Mouse (Mus musculus): Measurements from ENCODE around the gene Bcat1. TPM values are rescaled to one million over a fixed set of nuclear protein-coding genes. Genes with fewer than 3 reads are reported as not detected.

Gene Bcat1
- total RNA-seq, 2 experiments from 2014 or later, result 84.3 to 85.4 TPM

- Histone ChIP-seq H3K4me3 (peak overlapping the region; percentile 63), H3K27ac (peak overlapping the region; percentile 83)
- intact Hi-C loops (cut with DNase I), result no loop called here
- TF ChIP-seq CTCF (IDR thresholded peaks at IDR 0.05), result no peak
- peak; percentile 36 for DNase-seq (ENCODE audit: extremely low spot score in 1 of 2, low spot score in 2 of 2)
Measured at GRCm38 (mm10) chr6:145047445-145047857, 28.5 kb downstream of the Bcat1 start.

DNA sequence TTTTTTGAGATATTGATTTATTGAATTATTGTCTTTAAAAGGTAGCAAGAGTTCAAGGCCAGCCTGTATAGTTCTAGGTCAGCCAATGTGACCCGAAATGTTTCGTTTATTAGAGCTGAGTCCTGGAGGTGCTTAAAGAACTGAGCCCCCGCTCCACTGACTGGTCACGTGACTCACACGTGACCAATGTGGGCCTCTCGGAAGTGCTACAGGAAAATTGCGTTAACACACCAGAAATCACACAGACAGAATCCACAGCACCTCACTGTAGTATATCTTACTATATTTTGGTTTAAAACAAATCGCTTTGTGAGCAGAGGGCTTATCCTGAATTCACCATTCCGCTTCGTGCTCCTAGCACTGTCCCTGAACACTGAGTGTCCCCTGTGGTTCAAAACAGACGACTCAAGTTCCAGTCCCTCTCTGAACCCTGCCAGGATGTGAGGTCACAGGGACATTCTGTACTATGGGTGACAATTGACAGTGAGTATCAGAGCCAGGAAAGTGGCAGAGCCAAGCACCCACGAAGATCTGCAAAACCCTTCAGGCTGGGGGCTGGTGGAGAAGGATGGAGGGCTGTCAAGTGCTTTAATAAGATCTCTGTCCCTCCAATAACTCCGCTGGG lies 29.6 kb downstream of the Bcat1 start:
- DNase-seq (ENCODE audit: extremely low spot score in 1 of 2, low spot score in 2 of 2), result no peak
- Histone ChIP-seq H3K27ac (peak overlapping the region; percentile 42; the same call in 1 of the 2 replicates), H3K4me3 (peak overlapping the region; percentile 63)
- intact Hi-C loops (cut with DNase I), result no loop called here
- TF ChIP-seq CTCF (IDR thresholded peaks at IDR 0.05), result no peak

DNA sequence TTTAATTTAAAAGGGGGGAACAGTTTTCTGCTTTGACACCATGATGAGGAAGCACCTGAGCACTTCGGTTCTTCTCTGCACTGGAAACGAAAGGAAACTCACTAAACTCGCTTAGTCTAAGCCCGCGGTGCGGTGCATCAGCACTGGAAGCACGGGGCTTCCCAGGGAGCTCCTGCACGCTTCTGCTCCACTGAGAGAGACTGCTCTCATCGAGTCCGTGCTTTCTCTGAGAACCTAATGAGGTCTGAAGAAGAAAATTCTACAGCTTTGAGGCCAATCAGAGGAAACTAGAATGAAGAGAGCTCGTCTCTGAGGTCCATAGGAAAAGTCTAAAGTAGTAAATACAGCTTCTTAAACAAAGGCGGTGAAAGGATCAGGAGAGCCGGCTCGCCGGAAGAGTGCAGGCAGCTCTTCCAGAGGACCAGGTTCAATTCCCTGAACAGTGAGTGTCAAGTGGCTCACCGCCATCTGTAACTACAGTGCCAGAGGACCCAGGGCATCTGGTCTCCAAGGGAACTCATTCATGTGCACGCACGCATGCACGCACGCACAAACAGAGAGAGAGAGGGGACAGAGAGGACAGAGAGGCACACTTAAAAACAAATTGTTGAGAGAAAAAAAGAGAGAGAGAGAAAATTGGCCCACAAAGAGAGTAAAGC lies 30.9 kb downstream of the Bcat1 start:
- no peak overlapping the region for H3K4me3 ChIP-seq
- H3K27ac ChIP-seq, result no peak overlapping the region
- intact Hi-C loops (cut with DNase I), result no loop called here
- TF ChIP-seq CTCF (IDR thresholded peaks at IDR 0.05), result no peak
- no peak for DNase-seq (ENCODE audit: extremely low spot score in 1 of 2, low spot score in 2 of 2)

DNA sequence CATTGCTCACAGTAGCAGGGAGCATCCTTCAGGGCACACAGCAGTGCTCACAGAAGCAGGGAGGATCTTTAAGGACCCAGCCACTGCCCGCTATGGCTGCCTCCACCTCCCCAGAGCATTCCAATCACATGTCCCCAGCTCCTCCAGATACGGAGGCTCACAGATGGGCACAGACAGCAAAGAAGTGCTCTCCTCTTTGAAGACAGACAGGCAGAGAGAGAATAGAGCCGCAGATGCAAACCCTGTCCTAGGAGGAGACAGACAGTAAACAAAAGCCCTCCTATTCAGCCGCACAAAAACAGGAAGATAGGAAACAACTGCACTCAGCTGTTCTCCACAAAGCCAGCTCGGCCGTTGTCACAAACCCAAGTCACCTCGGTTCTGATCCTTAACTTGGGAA lies 35.3 kb downstream of the Bcat1 start:
- peak overlapping the region; percentile 8; the same call in 1 of the 2 replicates for H3K27ac ChIP-seq
- H3K4me3 ChIP-seq, result no peak overlapping the region
- TF ChIP-seq CTCF (IDR thresholded peaks at IDR 0.05), result no peak
- DNase-seq (ENCODE audit: extremely low spot score in 1 of 2, low spot score in 2 of 2), result no peak
- intact Hi-C loops (cut with DNase I), result no loop called here

DNA sequence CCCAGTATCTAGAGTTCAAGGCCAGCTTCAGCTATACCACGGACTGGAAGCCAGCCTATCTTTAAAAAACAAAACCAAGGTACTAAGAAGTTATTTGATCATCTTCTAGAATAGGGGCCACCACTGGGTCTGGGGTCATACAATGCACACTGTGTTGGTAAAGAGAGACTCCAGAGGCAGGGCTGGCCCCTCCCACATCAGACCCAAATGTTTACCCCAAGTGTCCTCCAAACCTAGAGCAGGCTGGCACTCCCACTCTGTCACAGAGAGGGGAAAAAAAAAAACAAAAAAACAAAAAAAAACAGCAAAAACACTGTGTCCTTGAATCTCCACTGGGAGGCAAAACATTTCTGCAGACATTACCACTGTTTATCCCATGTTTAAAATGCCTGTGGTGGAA lies 38.4 kb downstream of the Bcat1 start:
- H3K27ac ChIP-seq, result no peak overlapping the region
- no peak for DNase-seq (ENCODE audit: extremely low spot score in 1 of 2, low spot score in 2 of 2)
- no peak overlapping the region for H3K4me3 ChIP-seq
- no peak for TF ChIP-seq CTCF (IDR thresholded peaks at IDR 0.05)
- intact Hi-C loops (cut with DNase I), result no loop called here

GRCm38 (mm10) chr6:145035412-145035811 lies 40.6 kb downstream of the Bcat1 start:
- no peak for TF ChIP-seq CTCF (IDR thresholded peaks at IDR 0.05)
- intact Hi-C loops (cut with DNase I), result no loop called here
- Histone ChIP-seq H3K4me3 (no peak overlapping the region), H3K27ac (no peak overlapping the region)
- DNase-seq (ENCODE audit: extremely low spot score in 1 of 2, low spot score in 2 of 2), result no peak

- DNase-seq (ENCODE audit: extremely low spot score in 1 of 2, low spot score in 2 of 2), result no peak
- H3K27ac ChIP-seq, result peak overlapping the region; percentile 3; the same call in 1 of the 2 replicates
- no peak for TF ChIP-seq CTCF (IDR thresholded peaks at IDR 0.05)
- H3K4me3 ChIP-seq, result no peak overlapping the region
- intact Hi-C loops (cut with DNase I), result no loop called here
Measured at GRCm38 (mm10) chr6:145030587-145030986, 45.4 kb downstream of the Bcat1 start.

- no peak for DNase-seq (ENCODE audit: extremely low spot score in 1 of 2, low spot score in 2 of 2)
- intact Hi-C loops (cut with DNase I), result loop anchor here (5.0 kb wide), 1 partner anchor 163 kb away; no protein-coding TSS in a partner anchor
- no peak for TF ChIP-seq CTCF (IDR thresholded peaks at IDR 0.05)
- Histone ChIP-seq H3K4me3 (no peak overlapping the region), H3K27ac (no peak overlapping the region)
Measured at GRCm38 (mm10) chr6:145023990-145024389, 52.0 kb downstream of the Bcat1 start.

DNA sequence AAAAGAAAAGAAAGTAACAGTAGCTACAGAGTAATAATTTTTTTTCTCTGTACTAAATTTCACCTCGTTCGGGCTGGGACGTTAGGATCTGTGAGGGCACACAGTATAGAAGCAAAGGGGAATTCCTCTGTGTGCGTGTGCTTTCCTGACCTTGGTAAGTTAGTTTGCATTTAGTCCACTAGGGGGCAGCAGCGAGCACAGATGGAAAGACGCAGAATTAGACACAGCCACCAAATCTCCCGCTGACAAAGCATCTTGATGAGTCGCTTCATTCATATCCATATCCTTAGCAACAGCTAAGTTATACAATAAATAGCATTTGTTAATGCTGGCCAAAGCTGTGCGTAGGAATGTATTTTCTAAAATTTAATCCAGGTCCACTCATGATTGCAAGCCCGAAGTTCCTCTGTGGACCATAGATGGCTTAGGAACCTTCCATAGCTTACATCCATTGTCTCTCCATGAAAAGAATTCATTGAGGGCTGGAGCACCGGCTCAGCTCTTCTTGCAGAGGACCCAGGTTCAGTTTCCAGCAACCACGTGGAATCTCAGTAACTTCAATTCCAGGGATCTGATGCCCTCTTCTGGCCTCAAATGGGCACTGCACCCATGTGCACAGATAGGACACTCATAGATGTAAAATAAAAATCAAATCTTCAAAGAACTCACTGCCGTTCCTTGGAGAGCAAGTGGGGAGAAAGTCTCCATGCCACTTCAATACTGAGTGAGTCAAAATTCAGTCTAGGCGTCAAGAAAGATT lies 52.8 kb downstream of the Bcat1 start:
- H3K27ac ChIP-seq, result no peak overlapping the region
- TF ChIP-seq CTCF (IDR thresholded peaks at IDR 0.05), result peak; percentile 60
- H3K4me3 ChIP-seq, result no peak overlapping the region
- intact Hi-C loops (cut with DNase I), result loop anchor here (5.0 kb wide), 1 partner anchor 164 kb away; no protein-coding TSS in a partner anchor
- peak in 1 of 2 experiments; percentile 21 for DNase-seq (ENCODE audit: extremely low spot score in 1 of 2, low spot score in 2 of 2)

DNA sequence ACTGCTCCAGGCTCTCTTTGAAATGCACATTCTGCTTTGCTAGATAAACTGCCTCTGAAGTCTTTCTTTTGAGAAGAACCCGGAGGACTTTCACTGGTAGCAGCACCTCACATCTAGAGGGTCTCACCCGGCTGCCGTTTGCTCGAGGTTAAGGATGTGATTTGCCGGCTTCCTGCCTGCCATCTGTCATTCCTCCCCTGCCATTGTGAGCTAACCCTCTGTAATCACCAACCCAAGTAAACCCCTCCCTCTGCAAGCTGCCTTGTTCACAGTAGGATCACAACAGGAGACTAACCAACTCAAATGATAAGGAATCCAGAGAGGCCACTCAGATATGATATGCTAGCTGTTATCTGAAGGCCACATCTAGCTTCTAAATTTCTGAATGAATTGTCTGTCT lies 53.6 kb downstream of the Bcat1 start:
- Histone ChIP-seq H3K4me3 (no peak overlapping the region), H3K27ac (no peak overlapping the region)
- no peak for TF ChIP-seq CTCF (IDR thresholded peaks at IDR 0.05)
- intact Hi-C loops (cut with DNase I), result loop anchor here (5.0 kb wide), 1 partner anchor 165 kb away; no protein-coding TSS in a partner anchor
- no peak for DNase-seq (ENCODE audit: extremely low spot score in 1 of 2, low spot score in 2 of 2)

DNA sequence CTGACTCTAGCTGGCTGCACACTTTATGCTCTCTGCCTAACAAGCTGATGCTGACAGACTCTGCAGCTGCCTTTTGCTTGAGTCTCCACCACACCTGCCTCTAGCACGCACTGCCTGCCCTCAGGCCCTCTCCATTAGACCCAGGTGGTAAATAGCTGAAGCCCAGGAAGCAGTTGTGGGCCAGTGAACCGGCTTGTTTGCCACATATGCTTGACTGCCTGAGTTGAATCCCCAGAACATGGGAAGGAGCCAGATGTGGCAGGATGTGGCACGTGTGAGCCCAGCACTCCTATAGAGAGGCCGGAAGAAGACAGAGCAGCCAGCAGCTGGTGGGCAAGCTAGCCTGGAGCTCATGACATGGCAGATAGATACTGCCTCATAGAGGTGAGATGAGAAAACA lies 55.4 kb downstream of the Bcat1 start:
- intact Hi-C loops (cut with DNase I), result loop anchor here (5.0 kb wide), 1 partner anchor 167 kb away; no protein-coding TSS in a partner anchor
- no peak for DNase-seq (ENCODE audit: extremely low spot score in 1 of 2, low spot score in 2 of 2)
- no peak overlapping the region for H3K27ac ChIP-seq
- TF ChIP-seq CTCF (IDR thresholded peaks at IDR 0.05), result no peak
- H3K4me3 ChIP-seq, result no peak overlapping the region

DNA sequence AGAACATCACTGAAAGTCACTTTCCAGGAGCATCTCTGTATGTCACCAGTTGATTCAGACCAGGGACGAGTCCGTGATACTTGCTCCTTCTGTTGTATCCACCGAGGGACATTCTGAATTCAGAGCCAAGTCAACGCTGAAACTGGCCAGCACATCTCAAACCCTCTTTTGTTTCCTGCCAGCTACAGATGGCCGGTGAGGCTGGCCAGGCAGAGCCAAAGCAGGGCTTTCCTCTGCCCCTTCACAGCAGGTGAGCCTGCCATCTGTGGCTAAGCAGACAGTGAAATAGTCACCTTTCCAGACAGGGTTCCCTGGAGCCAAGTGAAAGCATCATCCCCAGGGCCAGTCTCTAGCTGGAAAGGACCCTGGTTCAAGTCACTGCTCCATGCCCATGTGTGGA lies 57.7 kb downstream of the Bcat1 start:
- intact Hi-C loops (cut with DNase I), result no loop called here
- TF ChIP-seq CTCF (IDR thresholded peaks at IDR 0.05), result no peak
- no peak overlapping the region for H3K27ac ChIP-seq
- DNase-seq (ENCODE audit: extremely low spot score in 1 of 2, low spot score in 2 of 2), result no peak
- no peak overlapping the region for H3K4me3 ChIP-seq
